Mouse (Mus musculus) liver, postnatal 0 days (tissue): ENCODE measurements around the gene Zfp827. TPM values are rescaled to one million over a fixed set of nuclear protein-coding genes. Genes with fewer than 3 reads are reported as not detected.
"Not testable (repeated sequence)": the region's sequence is repeated elsewhere in the genome, so short reads cannot be mapped to it uniquely, and the experiment has no call there.

Experiments
- ATAC-seq: fragments of 200-750 bp; cut with Nextera tagmentation; 2 replicates; pipeline ENCODE4 v1.8.0; 2017; ENCODE audit warnings: mild to moderate bottlenecking, moderate library complexity
- DNase-seq: peaks from one replicate; pipeline ENCODE4 v3.0.0-alpha.2; 2016
- H3K27ac ChIP-seq: fragments of 300-500 bp; sonication (generic); 2 replicates; pipeline ENCODE4 v1.5.1; 2014; ENCODE audit warnings: antibody characterized with exemption, moderate library complexity, mild to moderate bottlenecking, low read depth
- H3K27me3 ChIP-seq: fragments of 300-500 bp; sonication (generic); 2 replicates; pipeline ENCODE4 v1.6.1; 2014; ENCODE audit warnings: low read length, control low read depth, mixed read lengths; ENCODE audit not compliant: insufficient read depth
- H3K36me3 ChIP-seq: fragments of 300-500 bp; sonication (generic); replicated peaks from 2 replicates; pipeline ENCODE4 v1.6.1; 2014; ENCODE audit warnings: mild to moderate bottlenecking, control low read depth, low read length, moderate library complexity, mixed read lengths; ENCODE audit not compliant: insufficient read depth
- H3K4me1 ChIP-seq: fragments of 300-500 bp; sonication (generic); 2 replicates; pipeline ENCODE4 v1.6.1; 2014; ENCODE audit warnings: antibody characterized with exemption, mild to moderate bottlenecking, control low read depth; ENCODE audit not compliant: insufficient read depth
- H3K4me2 ChIP-seq: fragments of 300-500 bp; sonication (generic); 2 replicates; pipeline ENCODE4 v1.6.1; 2014; ENCODE audit warnings: low read depth, mild to moderate bottlenecking, low read length, moderate library complexity, mixed read lengths
- H3K4me3 ChIP-seq: fragments of 300-500 bp; sonication (generic); 2 replicates; pipeline ENCODE4 v1.5.1; 2014; ENCODE audit warnings: low read depth, low read length
- H3K9ac ChIP-seq: fragments of 300-500 bp; sonication (generic); replicated peaks from 2 replicates; pipeline ENCODE4 v1.6.1; 2014; ENCODE audit warnings: mild to moderate bottlenecking, moderate library complexity
- H3K9me3 ChIP-seq: fragments of 300-500 bp; sonication (generic); 2 replicates; pipeline ENCODE4 v1.6.1; 2016; ENCODE audit warnings: mild to moderate bottlenecking, control low read depth, low read length, mixed read lengths
- CTCF ChIP-seq: sonication (generic); IDR thresholded peaks from 2 replicates; pipeline ENCODE4 v1.5.1; 2016; ENCODE audit warnings: antibody characterized with exemption, low read depth
- EP300 ChIP-seq: IDR thresholded peaks from 2 replicates; pipeline ENCODE4 v1.6.1; 2016; ENCODE audit warnings: antibody characterized with exemption, low read depth, mild to moderate bottlenecking
- WGBS: fragments of 180-500 bp; shearing (Covaris S2); extraction: QIAGEN DNeasy Blood & Tissue Kit; methylation state at CpG from one replicate; pipeline ENCODE4 v1.1.7; 2014; ENCODE audit not compliant: insufficient replicate concordance; 5-methylcytosine and 5-hydroxymethylcytosine counted together
- polyA plus RNA-seq: library from polyadenylated mRNA; unstranded; fragments of >200 nt; fragmentation: Nextera tagmentation; extraction: Ambion mirVana; gene quantifications from 2 replicates; pipeline ENCODE4 v1.2.1, GENCODE M21; 2015

Gene Zfp827
- polyA plus RNA-seq, 1 experiment from 2014 or later, result 0.62 TPM

- ATAC-seq (no peak), DNase-seq (no peak)
- TF ChIP-seq EP300 (no peak), CTCF (no peak)
- H3K36me3 ChIP-seq, result peaks cover 2% of the 10 kb centered on the region
- no peaks in the 10 kb centered on the region for H3K9me3 ChIP-seq
- H3K27me3 ChIP-seq, result no peaks in the 10 kb centered on the region
- H3K4me1 ChIP-seq, result no peaks in the 10 kb centered on the region
- H3K4me3 ChIP-seq, result no peak overlapping the region
- H3K4me2 ChIP-seq, result no peak overlapping the region
- WGBS, result 75% methylated on average over 7 of the region's 7 CpGs
- H3K9ac ChIP-seq, result no peak overlapping the region
- no peak overlapping the region for H3K27ac ChIP-seq
These were observed 99.1 kb downstream of the Zfp827 start for GRCm38 (mm10) chr8:79127211-79127816.

GRCm38 (mm10) chr8:79128534-79128933 lies 100.3 kb downstream of the Zfp827 start:
- H3K4me1 ChIP-seq, DNase-seq, H3K4me2 ChIP-seq, H3K4me3 ChIP-seq, H3K36me3 ChIP-seq, H3K27me3 ChIP-seq, ATAC-seq, H3K9me3 ChIP-seq, H3K9ac ChIP-seq, H3K27ac ChIP-seq: not testable (repeated sequence)
- WGBS, result 78% methylated on average over 4 of the region's 4 CpGs

- H3K9me3 ChIP-seq, result no peaks in the 10 kb centered on the region
- peaks cover 2% of the 10 kb centered on the region; the same call in 1 of the 2 replicates for H3K36me3 ChIP-seq
- H3K4me3 ChIP-seq, result no peak overlapping the region
- TF ChIP-seq CTCF, result no peak
- TF ChIP-seq EP300, result no peak
- DNase-seq, result no peak
- no peak overlapping the region for H3K9ac ChIP-seq
- 87% methylated on average over 4 of the region's 4 CpGs for WGBS
- H3K27ac ChIP-seq, result no peak overlapping the region
- no peaks in the 10 kb centered on the region for H3K27me3 ChIP-seq
- no peak overlapping the region for H3K4me2 ChIP-seq
- H3K4me1 ChIP-seq, result no peaks in the 10 kb centered on the region
- ATAC-seq, result no peak
These were observed 111.4 kb downstream of the Zfp827 start for GRCm38 (mm10) chr8:79139614-79140013.

GRCm38 (mm10) chr8:79140981-79141380 lies 112.7 kb downstream of the Zfp827 start:
- Histone ChIP-seq H3K4me1 (no peaks in the 10 kb centered on the region), H3K27me3 (no peaks in the 10 kb centered on the region), H3K36me3 (0 out of 2 replicates have a peak, but pooled peaks cover 2% of the 10 kb centered on the region), H3K27ac (no peak overlapping the region), H3K9ac (no peak overlapping the region), H3K4me3 (no peak overlapping the region), H3K9me3 (no peaks in the 10 kb centered on the region), H3K4me2 (no peak overlapping the region)
- DNase-seq (no peak), ATAC-seq (no peak)
- no peak for TF ChIP-seq EP300
- TF ChIP-seq CTCF, result no peak
- 85% methylated on average over 8 of the region's 8 CpGs for WGBS

GRCm38 (mm10) chr8:79141592-79141991 lies 113.4 kb downstream of the Zfp827 start:
- Histone ChIP-seq H3K27me3 (no peaks in the 10 kb centered on the region), H3K9ac (no peak overlapping the region), H3K4me3 (no peak overlapping the region), H3K4me2 (no peak overlapping the region), H3K4me1 (no peaks in the 10 kb centered on the region), H3K9me3 (no peaks in the 10 kb centered on the region), H3K36me3 (0 out of 2 replicates have a peak, but pooled peaks cover 2% of the 10 kb centered on the region), H3K27ac (no peak overlapping the region)
- WGBS, result 81% methylated on average over 11 of the region's 11 CpGs
- no peak for ATAC-seq
- TF ChIP-seq CTCF (no peak), EP300 (no peak)
- no peak for DNase-seq

GRCm38 (mm10) chr8:79143729-79144128 lies 115.5 kb downstream of the Zfp827 start:
- no peaks in the 10 kb centered on the region for H3K9me3 ChIP-seq
- H3K4me3 ChIP-seq, result no peak overlapping the region
- no peaks in the 10 kb centered on the region for H3K27me3 ChIP-seq
- H3K36me3 ChIP-seq, result no peaks in the 10 kb centered on the region
- no peak overlapping the region for H3K27ac ChIP-seq
- no peaks in the 10 kb centered on the region for H3K4me1 ChIP-seq
- TF ChIP-seq CTCF (no peak), EP300 (no peak)
- H3K9ac ChIP-seq, result no peak overlapping the region
- 52% methylated on average over 3 of the region's 3 CpGs for WGBS
- DNase-seq (no peak), ATAC-seq (peak; percentile 19; the same call in 1 of the 2 replicates)
- no peak overlapping the region for H3K4me2 ChIP-seq

- TF ChIP-seq EP300, result no peak
- no peak for TF ChIP-seq CTCF
- Histone ChIP-seq H3K4me3 (no peak overlapping the region), H3K27me3 (no peaks in the 10 kb centered on the region), H3K4me1 (no peaks in the 10 kb centered on the region), H3K27ac (no peak overlapping the region), H3K4me2 (no peak overlapping the region), H3K9ac (no peak overlapping the region), H3K36me3 (no peaks in the 10 kb centered on the region), H3K9me3 (no peaks in the 10 kb centered on the region)
- WGBS, result 73% methylated on average over 8 of the region's 8 CpGs
- DNase-seq, result no peak
- no peak for ATAC-seq
These were observed 117.0 kb downstream of the Zfp827 start for GRCm38 (mm10) chr8:79145210-79145609.
